Mouse (Mus musculus) midbrain, embryonic 13.5 days (tissue): ENCODE measurements at regions not wholly inside any gene's neighbourhood (a gene's known extent, or its start where the extent isn't known, plus 50 kb on each side); places are given as distances from the start of the nearest gene placed in this dataset.
"Not testable (repeated sequence)": the region's sequence is repeated elsewhere in the genome, so short reads cannot be mapped to it uniquely, and the experiment has no call there.

Source experiments
- ATAC-seq: fragments of 200-750 bp; cut with Nextera tagmentation; 2 replicates; pipeline ENCODE4 v1.8.0; 2017; ENCODE audit warnings: mild to moderate bottlenecking, moderate TSS enrichment, moderate library complexity
- H3K27ac ChIP-seq: fragments of 300-500 bp; sonication (generic); 2 replicates; pipeline ENCODE4 v1.5.1; 2015; ENCODE audit warnings: inconsistent platforms, mild to moderate bottlenecking, moderate library complexity
- H3K27me3 ChIP-seq: fragments of 300-500 bp; sonication (generic); 2 replicates; pipeline ENCODE4 v1.6.1; 2015; ENCODE audit warnings: mild to moderate bottlenecking, inconsistent platforms
- H3K36me3 ChIP-seq: fragments of 300-500 bp; sonication (generic); 2 replicates; pipeline ENCODE4 v1.6.1; 2015; ENCODE audit warnings: mild to moderate bottlenecking, inconsistent platforms
- H3K4me1 ChIP-seq: fragments of 300-500 bp; sonication (generic); replicated peaks from 2 replicates; pipeline ENCODE4 v1.6.1; 2015; ENCODE audit warnings: inconsistent platforms
- H3K4me2 ChIP-seq: fragments of 300-500 bp; sonication (generic); replicated peaks from 2 replicates; pipeline ENCODE4 v1.6.1; 2015; ENCODE audit warnings: moderate library complexity, mild to moderate bottlenecking, inconsistent platforms
- H3K4me3 ChIP-seq: fragments of 300-500 bp; sonication (generic); replicated peaks from 2 replicates; pipeline ENCODE4 v1.5.1; 2015; ENCODE audit warnings: mild to moderate bottlenecking, inconsistent platforms
- H3K9ac ChIP-seq: fragments of 300-500 bp; sonication (generic); replicated peaks from 2 replicates; pipeline ENCODE4 v1.6.1; 2015; ENCODE audit warnings: mild to moderate bottlenecking, inconsistent platforms
- H3K9me3 ChIP-seq: fragments of 300-500 bp; sonication (generic); 2 replicates; pipeline ENCODE4 v1.6.1; 2016; ENCODE audit warnings: mild to moderate bottlenecking, inconsistent platforms
- WGBS: fragments of 180-500 bp; shearing (Covaris S2); methylation state at CpG from one replicate; pipeline ENCODE4 v1.1.7; 2015; 5-methylcytosine and 5-hydroxymethylcytosine counted together

- no peak overlapping the region for H3K9ac ChIP-seq
- no peak overlapping the region for H3K4me3 ChIP-seq
- H3K27ac ChIP-seq, result no peak overlapping the region
- no peaks in the 10 kb centered on the region for H3K36me3 ChIP-seq
- H3K9me3 ChIP-seq, result no peaks in the 10 kb centered on the region
- no peak for ATAC-seq
- H3K4me1 ChIP-seq, result peaks cover 12% of the 10 kb centered on the region
- 80% methylated on average over 10 of the region's 10 CpGs for WGBS
- 0 out of 2 replicates have a peak, but pooled peaks cover 5% of the 10 kb centered on the region for H3K27me3 ChIP-seq
- no peak overlapping the region for H3K4me2 ChIP-seq
Measured at GRCm38 (mm10) chr10:111594651-111595050, 88.6 kb downstream of the Phlda1 start.

GRCm38 (mm10) chr10:111595513-111595995 lies 89.5 kb downstream of the Phlda1 start:
- WGBS, result 47% methylated on average over 8 of the region's 8 CpGs
- Histone ChIP-seq H3K4me3 (no peak overlapping the region), H3K4me1 (peaks cover 20% of the 10 kb centered on the region), H3K9ac (no peak overlapping the region), H3K27me3 (0 out of 2 replicates have a peak, but pooled peaks cover 5% of the 10 kb centered on the region), H3K4me2 (no peak overlapping the region), H3K27ac (peak overlapping the region; percentile 53; the same call in 1 of the 2 replicates), H3K9me3 (no peaks in the 10 kb centered on the region), H3K36me3 (no peaks in the 10 kb centered on the region)
- ATAC-seq, result peak; percentile 72

GRCm38 (mm10) chr10:111598650-111599049 lies 92.6 kb downstream of the Phlda1 start:
- peaks cover 27% of the 10 kb centered on the region for H3K4me1 ChIP-seq
- no peak overlapping the region for H3K27ac ChIP-seq
- no peak overlapping the region for H3K4me2 ChIP-seq
- 91% methylated on average over 5 of the region's 5 CpGs for WGBS
- H3K9me3 ChIP-seq, result no peaks in the 10 kb centered on the region
- H3K36me3 ChIP-seq, result no peaks in the 10 kb centered on the region
- H3K4me3 ChIP-seq, result no peak overlapping the region
- ATAC-seq, result no peak
- no peak overlapping the region for H3K9ac ChIP-seq
- 0 out of 2 replicates have a peak, but pooled peaks cover 5% of the 10 kb centered on the region for H3K27me3 ChIP-seq

GRCm38 (mm10) chr10:111599297-111600250 lies 93.5 kb downstream of the Phlda1 start:
- H3K4me2 ChIP-seq, result no peak overlapping the region
- peaks cover 27% of the 10 kb centered on the region for H3K4me1 ChIP-seq
- H3K27ac ChIP-seq, result no peak overlapping the region
- H3K9me3 ChIP-seq, result no peaks in the 10 kb centered on the region
- no peak overlapping the region for H3K4me3 ChIP-seq
- H3K36me3 ChIP-seq, result no peaks in the 10 kb centered on the region
- H3K27me3 ChIP-seq, result 0 out of 2 replicates have a peak, but pooled peaks cover 5% of the 10 kb centered on the region
- no peak overlapping the region for H3K9ac ChIP-seq
- no peak for ATAC-seq
- WGBS, result 66% methylated on average over 10 of the region's 10 CpGs

- 0 out of 2 replicates have a peak, but pooled peaks cover 5% of the 10 kb centered on the region for H3K27me3 ChIP-seq
- no peak overlapping the region for H3K9ac ChIP-seq
- 78% methylated on average over 2 of the region's 2 CpGs for WGBS
- no peak for ATAC-seq
- H3K4me1 ChIP-seq, result peaks cover 26% of the 10 kb centered on the region
- H3K4me3 ChIP-seq, result no peak overlapping the region
- H3K36me3 ChIP-seq, result no peaks in the 10 kb centered on the region
- H3K4me2 ChIP-seq, result no peak overlapping the region
- H3K27ac ChIP-seq, result no peak overlapping the region
- no peaks in the 10 kb centered on the region for H3K9me3 ChIP-seq
Measured at GRCm38 (mm10) chr10:111600251-111600620, 94.2 kb downstream of the Phlda1 start.

GRCm38 (mm10) chr10:111600677-111601099 lies 94.6 kb downstream of the Phlda1 start:
- Histone ChIP-seq H3K4me2 (no peak overlapping the region), H3K27ac (no peak overlapping the region), H3K4me1 (peaks cover 22% of the 10 kb centered on the region), H3K9ac (no peak overlapping the region), H3K4me3 (no peak overlapping the region), H3K36me3 (no peaks in the 10 kb centered on the region), H3K27me3 (0 out of 2 replicates have a peak, but pooled peaks cover 5% of the 10 kb centered on the region), H3K9me3 (no peaks in the 10 kb centered on the region)
- peak; percentile 79 for ATAC-seq
- 26% methylated on average over 2 of the region's 2 CpGs for WGBS

GRCm38 (mm10) chr10:111603166-111603565 lies 97.1 kb downstream of the Phlda1 start:
- 0 out of 2 replicates have a peak, but pooled peaks cover 4% of the 10 kb centered on the region for H3K27me3 ChIP-seq
- H3K9ac ChIP-seq, result no peak overlapping the region
- H3K4me2 ChIP-seq, result no peak overlapping the region
- no peaks in the 10 kb centered on the region for H3K9me3 ChIP-seq
- no peak overlapping the region for H3K4me3 ChIP-seq
- peaks cover 18% of the 10 kb centered on the region for H3K4me1 ChIP-seq
- H3K36me3 ChIP-seq, result no peaks in the 10 kb centered on the region
- ATAC-seq, result no peak
- H3K27ac ChIP-seq, result no peak overlapping the region
- 94% methylated on average over 1 of the region's 1 CpGs for WGBS

GRCm38 (mm10) chr10:111607381-111607780 lies 101.3 kb downstream of the Phlda1 start:
- H3K27ac ChIP-seq, H3K9me3 ChIP-seq, H3K36me3 ChIP-seq, ATAC-seq, H3K4me1 ChIP-seq, H3K9ac ChIP-seq, H3K27me3 ChIP-seq, H3K4me3 ChIP-seq, H3K4me2 ChIP-seq: not testable (repeated sequence)
- 87% methylated on average over 2 of the region's 2 CpGs for WGBS

GRCm38 (mm10) chr10:111608385-111609093 lies 102.5 kb downstream of the Phlda1 start:
- no peaks in the 10 kb centered on the region for H3K4me1 ChIP-seq
- no peaks in the 10 kb centered on the region for H3K27me3 ChIP-seq
- no peak overlapping the region for H3K4me2 ChIP-seq
- H3K9ac ChIP-seq, result no peak overlapping the region
- H3K4me3 ChIP-seq, result no peak overlapping the region
- H3K27ac ChIP-seq, result no peak overlapping the region
- ATAC-seq, result no peak
- WGBS, result 68% methylated on average over 9 of the region's 9 CpGs
- H3K36me3 ChIP-seq, result no peaks in the 10 kb centered on the region
- no peaks in the 10 kb centered on the region for H3K9me3 ChIP-seq

GRCm38 (mm10) chr10:111609889-111610288 lies 103.8 kb downstream of the Phlda1 start:
- H3K9ac ChIP-seq, result no peak overlapping the region
- no peaks in the 10 kb centered on the region for H3K4me1 ChIP-seq
- H3K36me3 ChIP-seq, result no peaks in the 10 kb centered on the region
- H3K27ac ChIP-seq, result no peak overlapping the region
- H3K4me2 ChIP-seq, result no peak overlapping the region
- no peaks in the 10 kb centered on the region for H3K27me3 ChIP-seq
- 87% methylated on average over 2 of the region's 2 CpGs for WGBS
- ATAC-seq, result no peak
- no peaks in the 10 kb centered on the region for H3K9me3 ChIP-seq
- no peak overlapping the region for H3K4me3 ChIP-seq

GRCm38 (mm10) chr10:111619627-111620270 lies 113.7 kb downstream of the Phlda1 start:
- WGBS, result 74% methylated on average over 10 of the region's 11 CpGs
- Histone ChIP-seq H3K4me2 (no peak overlapping the region), H3K27me3 (peaks cover 10% of the 10 kb centered on the region; the same call in 1 of the 2 replicates), H3K4me3 (no peak overlapping the region), H3K9ac (no peak overlapping the region), H3K9me3 (no peaks in the 10 kb centered on the region), H3K4me1 (no peaks in the 10 kb centered on the region), H3K27ac (no peak overlapping the region), H3K36me3 (no peaks in the 10 kb centered on the region)
- no peak for ATAC-seq
